Mouse (Mus musculus) gastrocnemius, postnatal 4 days (tissue): ENCODE results near the gene Fam71e2. TPM values are rescaled to one million over a fixed set of nuclear protein-coding genes. Genes with fewer than 3 reads are reported as not detected.

Experiments
- DNase-seq, 2 experiments: peaks; one replicate each; pipeline ENCODE4 v3.0.0; 2021 to 2022; ENCODE audit warnings: low spot score in 2 of 2, mixed read lengths in 2 of 2
- total RNA-seq, 2 experiments: library from RNA; stranded (reverse); gene quantifications; 2 replicates each; pipeline ENCODE4 v1.2.3; 2021

Fam71e2 gene
- total RNA-seq, 2 experiments from 2014 or later, result not detected

DNA sequence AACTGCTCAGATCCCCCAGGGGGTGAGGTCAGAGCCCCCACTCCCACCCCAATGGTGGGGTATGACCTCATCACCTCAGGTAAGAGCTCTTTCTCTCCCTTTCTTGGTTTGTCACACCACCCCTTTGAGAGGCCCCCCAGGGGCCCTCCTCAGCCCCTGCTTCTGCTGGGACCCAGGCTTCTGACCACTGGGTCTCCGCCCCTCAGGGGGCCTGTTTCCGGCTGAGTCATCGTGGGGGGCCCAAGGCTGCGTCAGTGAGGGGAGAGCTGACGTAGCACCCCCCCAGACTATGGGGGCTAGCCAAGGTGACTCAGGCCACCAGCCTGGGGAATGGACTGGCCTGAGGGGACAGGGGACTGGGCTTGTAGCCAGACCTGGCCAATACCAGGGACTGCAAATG lies 8.8 kb upstream of the Fam71e2 start:
- DNase-seq, result no peak

DNA sequence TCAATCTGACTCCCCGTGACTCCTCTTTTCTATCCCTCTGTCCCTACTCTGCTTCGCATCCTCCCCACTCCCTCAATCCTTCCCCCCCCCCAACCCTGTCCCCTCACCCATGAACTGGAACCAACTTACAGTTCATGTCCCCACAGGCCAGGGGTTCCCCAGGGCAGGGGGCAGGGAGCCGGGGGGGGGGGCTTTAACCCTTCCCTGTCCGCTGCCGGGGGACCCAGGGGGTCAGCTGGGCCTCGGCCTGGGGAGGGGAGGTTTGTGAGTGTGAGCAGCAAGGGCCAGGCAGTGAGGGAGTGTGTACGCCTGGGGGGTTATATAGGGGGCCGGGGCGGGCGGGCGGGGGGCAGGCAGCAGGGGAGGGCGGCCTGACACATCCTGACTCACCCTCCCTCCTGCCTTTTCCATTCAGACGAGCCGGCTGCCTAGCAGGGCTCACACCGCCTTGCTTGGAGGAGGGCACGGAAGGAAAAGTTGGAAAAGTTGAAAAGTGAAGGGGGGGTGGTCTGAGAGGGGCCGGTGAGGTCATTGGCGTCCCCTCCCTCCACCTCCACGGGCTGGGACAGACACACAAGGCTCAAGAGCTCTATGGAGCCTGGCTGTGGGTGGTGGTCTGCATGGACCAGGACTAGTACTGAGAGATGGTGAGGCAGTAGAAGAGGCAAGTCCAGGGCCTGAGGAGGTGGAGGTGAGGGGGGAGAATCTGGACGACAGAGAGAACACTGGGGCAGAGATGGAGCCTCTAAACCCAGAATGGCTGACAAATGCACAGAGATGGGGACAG lies 6.9 kb upstream of the Fam71e2 start:
- DNase-seq, result no peak

DNA sequence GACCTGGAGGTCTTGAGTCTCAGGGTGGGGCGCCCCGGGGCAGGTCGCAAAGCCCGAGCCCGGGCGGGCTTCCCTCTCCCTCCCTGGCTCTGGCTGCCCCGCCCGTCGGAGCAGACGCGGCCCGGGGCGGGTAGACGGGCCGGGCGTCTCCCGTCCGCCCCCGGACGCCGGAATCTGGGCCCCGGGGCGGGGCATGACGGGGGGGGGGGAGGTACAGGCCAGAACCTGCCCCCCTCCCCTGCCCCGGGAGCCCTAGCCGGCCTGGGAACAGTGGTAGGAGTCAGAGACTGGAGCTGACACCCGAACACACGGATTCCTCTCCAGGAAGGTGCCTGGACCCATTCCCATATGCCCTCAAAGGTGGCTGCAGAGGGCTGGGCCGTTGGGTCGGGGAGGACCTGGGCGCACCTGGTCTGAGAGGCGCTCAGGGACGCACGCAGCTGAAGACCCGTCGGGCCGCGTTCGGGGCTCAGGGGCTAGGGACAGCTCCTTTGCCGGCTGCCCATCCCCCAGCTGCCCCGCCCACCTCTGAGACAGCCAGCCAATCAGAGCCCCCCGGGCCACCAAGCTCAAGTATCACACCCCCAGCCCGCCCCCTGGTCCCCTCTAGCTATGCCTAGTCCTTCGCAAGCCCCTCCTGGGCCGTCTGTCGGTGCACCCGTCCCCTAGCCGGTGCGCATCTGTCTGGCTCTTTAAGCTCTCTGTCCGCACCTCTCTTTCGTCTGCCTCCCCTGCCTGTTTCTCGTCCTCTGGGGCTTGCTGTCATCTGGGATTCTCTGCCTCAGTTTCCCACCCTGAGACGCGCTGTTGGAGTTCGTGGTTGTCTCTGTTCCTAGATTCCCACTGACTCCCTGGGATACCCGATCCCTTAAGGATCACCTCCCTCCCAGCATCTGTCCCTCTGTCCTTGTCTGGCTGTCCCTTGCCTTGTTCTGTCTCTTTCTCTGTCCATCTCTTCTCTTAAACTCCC lies 6.0 kb upstream of the Fam71e2 start:
- peak in 1 of 2 experiments; percentile 69 for DNase-seq

DNA sequence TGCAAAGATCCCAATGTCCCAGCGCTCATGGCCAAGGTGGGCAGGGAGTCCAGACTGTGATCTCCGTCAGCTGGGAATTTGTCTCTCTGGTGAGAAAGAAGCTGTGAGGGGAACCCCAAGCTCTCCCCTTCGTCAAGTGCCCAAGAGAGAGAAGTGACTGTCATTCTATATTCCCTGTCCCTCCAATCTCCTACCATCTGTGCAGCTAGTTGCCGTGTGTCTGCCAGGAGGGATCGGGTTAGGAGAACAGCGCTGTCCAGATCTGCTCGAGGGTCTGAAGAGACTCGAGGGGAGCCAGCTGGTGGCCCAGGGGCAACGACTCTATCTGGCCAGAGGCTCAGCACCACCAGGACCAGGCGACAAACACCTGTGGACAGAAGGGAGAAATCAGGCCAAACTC lies 5.0 kb upstream of the Fam71e2 start:
- DNase-seq, result no peak

DNA sequence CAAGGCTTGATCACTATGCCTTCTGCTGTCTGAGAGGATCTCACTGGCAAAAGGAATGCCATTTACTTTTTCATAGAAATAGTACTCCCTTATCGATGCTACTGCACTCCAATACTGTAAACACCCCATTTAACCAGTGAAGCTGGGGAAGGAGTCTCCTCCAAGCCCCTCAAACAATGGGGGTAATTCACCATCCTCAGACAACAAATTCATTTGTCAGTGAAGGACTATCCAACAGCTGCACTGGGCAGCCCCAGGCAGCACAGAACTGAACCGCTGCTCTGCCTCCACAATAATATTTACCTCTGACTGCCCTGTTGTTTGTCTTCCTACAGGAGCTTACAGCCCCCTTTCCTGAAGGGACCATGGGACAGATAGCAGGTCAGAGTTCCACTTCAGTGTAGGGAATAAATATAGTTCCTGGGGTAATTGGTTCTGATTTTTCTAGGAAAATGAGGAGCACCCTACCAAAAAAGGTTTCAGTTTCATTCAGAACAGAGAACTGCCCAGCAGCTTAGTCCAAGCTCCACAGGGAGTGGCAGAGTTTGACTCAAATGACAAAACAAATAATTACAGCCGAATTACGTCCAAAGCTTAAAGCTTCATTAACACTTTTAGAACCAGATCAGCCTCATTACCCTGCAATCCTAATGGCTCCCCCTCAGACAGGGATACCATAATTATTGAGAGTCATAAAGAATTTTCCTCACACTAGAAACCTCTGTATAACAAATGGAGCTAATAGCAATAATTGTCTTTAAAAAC lies 6.0 kb downstream of the Fam71e2 start:
- DNase-seq, result no peak

DNA sequence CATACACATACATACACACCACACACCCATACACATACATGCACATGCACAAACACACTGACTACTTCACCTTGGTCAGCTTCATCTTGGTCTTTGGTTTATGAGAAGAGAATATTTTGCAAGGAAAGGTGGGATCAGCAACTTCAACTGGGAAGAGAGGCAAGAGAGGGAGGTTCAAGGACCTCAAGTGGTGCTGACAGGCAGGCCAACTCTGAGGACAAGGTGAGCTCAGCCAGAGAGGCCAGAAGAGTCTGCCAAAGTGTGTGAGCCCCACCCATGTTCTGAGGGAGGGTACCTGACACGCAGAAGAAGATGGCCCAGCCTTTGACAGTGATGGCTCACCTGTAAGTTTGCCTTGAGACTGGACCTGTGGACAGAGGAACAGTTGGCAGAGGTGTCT lies 11.4 kb downstream of the Fam71e2 start:
- DNase-seq, result no peak

DNA sequence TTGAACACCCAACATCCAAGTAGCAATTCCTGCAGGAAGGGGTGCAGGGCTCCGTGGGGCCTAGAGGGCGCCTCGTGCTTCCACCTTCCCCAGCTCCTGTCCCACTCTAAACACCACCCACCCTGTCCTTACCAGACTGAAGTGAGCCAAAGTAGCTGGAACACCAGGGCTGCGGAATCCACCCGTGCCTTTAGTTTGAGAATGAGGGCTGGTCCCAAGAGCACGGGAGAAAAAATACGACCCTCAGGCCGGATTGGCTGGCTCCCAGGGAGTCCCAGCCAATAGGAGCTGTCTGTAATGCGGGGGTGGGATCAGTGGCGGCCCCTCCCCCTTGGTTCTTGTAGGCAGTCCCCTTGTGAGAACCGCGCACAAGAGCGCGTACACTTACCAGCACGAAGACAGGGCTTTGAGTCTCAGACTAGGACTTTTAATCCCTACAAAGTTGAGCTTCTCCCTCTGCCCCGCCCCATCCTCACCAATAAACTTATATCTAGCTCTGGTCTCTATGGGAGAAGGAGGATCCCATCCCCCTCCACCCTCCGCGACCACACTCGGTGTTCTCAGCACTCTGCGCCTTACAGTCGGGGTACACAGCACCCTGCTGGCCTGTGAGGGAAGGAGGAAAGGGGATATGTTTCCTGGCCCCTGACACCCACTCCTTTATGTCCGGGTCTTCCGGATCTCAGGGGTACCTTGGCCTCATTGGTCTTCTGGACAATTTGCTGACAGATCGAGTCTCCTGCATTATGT lies 18.1 kb downstream of the Fam71e2 start, which contains the start of gene Cox6b2:
TSS of gene Cox6b2 (minus strand) at position 274 of the 750 bp plus-strand sequence.
- peak; percentile 51 to 71 for DNase-seq

DNA sequence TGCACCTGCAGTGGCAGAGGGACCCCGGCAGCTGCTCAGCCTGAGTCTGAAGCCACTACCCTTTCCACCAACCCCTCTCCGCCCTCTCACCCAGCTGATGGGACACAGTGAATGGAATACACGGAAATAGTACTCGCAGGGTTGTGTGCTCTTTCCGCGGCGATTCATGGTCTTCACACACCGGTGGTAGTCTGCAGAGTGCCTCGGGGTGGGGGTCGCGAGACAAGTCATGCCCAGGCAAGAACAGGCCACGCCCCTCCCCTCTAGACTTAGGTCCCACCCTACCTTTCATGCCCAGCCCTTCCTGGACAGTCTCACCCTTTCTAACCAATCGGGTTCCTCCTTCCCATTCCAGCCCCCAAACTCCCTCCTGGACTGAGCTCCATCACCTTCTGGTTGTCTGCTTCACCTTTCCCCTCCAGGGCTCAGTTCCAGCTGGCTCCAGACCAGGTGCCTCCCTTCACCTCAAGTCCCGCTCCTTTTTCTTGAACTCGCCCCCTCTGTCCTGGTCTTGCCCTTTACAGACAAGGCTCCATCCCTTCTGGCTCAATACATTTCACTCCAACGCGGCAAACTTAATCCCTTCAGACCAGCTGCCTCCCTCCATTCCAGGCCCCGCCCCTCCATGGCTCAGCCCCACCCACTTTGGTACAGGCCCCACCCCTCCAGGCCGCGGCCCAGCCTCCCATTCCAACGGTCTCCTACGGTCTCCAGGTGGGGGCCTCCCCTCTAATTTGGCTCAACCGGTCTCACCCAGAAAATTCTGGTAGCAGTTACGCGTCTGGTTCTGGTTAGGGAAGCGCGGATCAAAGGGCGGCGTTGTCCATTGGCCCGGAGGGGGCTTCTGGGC lies 18.9 kb downstream of the Fam71e2 start:
- DNase-seq, result peak in 1 of 2 experiments; percentile 43

DNA sequence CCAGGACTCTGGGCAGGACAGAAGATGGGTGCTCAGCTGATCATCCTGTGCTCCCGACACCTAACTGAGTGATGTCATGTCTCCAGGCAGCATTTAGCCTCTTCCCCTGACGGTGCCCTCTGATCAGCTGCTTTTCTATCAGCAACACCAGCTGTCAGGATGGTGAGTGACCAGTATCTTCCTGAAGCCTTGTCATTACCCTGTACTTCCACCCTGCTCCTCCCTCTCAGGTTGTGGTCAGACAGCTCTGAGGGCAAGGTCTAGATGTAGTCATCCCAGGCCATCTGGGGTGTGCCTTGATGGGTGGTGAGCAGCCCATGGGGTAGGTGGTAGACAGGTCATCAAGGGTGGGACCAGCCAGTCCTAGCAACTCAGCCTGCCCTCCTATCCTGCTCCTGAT lies 21.9 kb downstream of the Fam71e2 start:
- no peak for DNase-seq

DNA sequence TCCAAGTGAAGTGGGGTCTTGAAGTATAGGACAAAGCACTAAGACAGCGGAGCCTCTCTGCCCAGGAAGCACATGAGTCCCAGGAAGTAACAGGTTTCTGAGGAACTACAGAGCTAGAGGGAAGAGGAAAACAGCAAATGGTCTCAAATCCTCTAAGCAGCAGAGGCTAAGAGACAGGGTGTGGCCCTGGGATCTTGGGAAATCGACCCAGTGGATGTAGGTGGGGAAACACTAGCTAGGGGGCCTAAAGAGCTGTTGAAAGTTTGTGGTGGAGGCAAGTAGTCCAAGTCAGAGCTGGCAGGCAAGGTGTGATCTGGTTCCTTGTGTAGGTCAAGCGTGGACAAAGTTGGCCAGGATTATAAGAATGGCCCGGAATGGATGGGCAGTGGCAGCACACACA lies 22.8 kb downstream of the Fam71e2 start:
- no peak for DNase-seq

DNA sequence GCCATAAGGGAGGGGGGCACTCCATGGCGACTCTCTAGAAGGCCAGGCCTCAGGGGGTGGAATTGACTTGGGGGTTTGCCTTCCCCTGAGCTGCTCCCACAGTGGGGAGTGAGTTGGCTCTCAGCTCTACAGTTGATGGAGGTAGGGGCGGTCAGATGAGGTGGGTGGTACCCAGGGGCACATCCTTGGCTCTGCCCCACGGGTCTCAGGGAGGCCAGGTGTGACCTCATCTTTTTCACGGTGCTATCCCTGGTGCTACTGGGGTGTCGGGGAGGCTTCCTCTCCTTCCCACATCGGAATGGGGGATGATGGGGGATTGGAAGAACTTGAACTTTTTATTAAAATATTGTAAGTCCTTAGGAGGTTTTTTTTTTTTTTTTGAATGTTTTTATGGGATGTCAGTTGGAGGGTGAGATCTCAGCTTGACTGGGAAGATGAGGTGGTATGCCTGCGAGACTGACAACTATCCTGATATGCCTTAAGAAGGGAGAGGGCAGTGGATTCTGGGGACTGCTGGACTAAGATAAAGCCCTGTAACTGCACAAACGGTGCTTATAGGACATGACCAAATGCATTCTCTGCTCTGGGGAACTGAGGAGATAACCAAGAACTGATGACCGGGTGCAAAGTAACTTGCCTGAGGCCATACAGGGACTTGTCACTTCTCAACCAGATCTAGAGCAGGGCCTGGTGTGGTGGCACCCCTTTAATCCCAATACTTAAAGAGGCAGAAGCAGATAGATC lies 23.8 kb downstream of the Fam71e2 start:
- DNase-seq, result no peak

DNA sequence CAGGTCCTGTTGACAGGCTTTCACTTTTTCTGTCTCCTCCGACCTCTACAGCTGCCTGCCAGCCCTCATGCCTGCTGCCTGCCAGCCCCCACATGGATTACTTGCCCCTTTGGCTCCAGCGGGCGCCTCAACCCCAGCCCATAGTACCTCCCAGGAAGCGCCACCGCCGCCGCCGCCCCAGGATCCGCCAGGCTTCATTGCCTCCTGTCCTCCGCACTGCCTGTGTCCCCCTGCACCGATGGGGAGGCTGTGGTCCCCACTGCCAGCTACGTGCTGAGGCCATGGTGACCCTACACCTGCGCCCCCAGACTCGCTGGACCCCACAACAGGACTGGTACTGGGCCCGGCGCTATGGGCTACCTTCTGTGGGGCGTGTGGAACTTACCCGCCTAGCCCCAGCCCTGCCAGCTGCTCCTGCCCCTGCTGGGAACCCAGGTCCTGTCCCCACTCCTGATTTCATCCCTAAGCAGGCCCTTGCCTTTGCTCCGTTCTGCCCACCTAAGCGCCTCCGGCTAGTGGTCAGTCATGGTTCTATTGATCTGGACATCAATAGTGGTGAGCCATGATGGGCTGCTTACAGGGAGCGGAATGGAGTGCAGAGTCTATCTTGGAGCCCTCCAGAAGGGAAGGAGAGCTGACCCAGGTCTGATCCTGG lies 24.6 kb downstream of the Fam71e2 start:
- no peak for DNase-seq

DNA sequence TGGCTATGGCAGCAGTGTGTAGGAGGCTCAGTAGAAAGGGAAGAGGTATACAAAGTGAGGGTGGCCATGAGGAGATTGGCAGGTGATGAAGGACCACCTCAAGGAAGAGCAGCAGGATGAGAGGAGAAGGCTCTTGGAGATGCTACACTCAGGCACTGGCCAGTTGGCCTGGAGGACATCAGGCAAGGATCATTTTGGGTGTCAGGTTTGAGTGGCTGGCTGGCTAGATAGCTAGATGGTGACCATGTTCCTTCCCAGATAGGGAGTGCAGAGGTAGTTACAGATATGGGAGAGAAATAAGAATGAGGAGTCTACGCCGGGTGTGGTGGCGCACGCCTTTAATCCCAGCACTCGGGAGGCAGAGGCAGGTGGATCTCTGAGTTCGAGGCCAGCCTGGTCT lies 26.2 kb downstream of the Fam71e2 start:
- no peak for DNase-seq

DNA sequence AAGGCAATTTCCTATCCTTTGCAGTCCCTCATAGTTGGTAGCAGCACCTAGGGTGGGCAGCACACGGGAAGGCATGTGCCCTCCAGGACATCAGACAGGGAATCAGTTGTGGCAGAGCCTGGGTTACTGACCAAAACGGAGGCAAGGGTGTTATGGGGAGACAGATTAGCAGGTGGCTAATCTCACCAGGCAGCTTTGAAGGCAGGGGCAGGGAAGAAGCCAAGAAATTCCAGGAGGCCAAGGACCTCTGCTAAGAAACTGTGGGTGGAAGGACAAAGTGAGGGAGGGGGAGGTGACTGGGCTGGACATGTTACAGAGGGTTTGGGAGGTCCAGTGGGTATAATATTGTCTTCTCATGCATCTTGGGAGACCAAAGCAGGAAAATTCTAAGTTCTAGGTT lies 27.7 kb downstream of the Fam71e2 start:
- DNase-seq, result no peak

DNA sequence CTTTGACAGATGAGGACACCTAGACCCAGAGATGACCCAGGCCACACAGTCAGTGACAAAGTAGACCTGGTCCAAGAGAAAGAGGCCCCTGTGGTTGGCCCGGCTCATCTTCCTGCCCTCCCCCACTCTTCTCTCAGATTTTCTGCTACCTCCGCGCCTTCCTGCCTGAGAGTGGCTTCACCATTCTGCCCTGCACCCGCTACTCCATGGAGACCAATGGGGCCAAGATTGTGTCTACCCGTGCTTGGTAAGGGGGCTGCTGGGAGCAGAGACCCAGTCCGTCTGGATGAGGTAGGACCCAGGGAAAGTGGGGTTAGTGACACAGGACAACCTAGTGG lies 28.7 kb downstream of the Fam71e2 start:
- no peak for DNase-seq

DNA sequence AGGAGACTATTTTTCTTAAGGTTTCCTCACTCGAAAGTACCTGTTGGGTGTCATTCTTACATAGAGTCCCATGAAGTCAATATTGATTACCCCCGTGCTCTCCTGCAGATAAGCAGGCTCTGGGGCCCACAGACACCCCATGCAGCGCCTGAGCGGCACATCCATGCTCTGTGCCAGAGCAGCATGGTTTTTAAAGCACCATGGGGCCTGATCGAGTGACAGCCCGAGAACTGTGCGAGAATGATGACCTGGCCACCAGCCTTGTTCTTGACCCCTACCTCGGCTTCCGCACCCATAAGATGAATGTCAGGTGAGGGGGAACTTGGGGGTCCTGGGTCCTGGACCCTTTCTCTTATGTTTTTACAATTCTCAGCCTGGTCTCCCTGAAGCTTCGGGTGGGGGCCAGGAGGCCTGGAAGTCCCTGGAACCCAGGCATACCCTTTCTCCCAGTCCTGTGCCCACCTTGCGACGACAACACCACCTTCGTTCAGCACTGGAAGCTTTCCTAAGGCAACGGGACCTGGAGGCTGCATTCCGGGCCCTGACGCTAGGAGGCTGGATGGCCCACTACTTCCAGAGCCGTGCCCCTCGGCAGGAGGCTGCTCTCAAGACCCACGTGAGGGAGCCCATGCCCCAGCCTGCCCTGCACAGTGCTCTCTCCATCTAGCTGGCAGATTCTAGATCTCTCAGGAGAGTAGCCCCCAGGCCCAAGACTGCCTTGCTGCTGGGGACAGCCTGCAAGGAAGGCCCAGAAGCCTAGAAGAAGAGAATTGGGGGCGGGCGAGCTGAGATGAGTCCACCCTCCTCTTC lies 29.2 kb downstream of the Fam71e2 start:
- DNase-seq, result no peak

DNA sequence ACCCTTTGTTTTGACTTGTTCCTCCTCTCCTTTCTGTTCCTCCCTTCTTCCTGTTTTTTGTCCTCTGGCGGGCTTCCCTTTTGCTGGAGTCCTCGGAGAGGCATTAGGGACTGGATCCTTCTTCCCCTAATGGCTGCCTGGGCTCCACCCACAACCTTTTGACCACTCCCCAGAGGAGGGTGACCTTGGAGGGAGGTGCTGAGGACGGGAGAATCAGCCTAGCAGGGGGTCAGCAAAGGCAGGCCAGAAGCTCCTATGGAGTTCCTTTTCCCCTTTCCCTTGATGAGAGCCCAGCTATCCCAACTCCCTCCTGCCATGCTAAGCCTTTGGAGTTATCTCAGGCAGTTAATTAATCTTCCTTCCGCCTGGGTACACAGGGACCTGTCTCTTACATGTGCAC lies 30.0 kb downstream of the Fam71e2 start:
- peak in 1 of 2 experiments; percentile 55 for DNase-seq

DNA sequence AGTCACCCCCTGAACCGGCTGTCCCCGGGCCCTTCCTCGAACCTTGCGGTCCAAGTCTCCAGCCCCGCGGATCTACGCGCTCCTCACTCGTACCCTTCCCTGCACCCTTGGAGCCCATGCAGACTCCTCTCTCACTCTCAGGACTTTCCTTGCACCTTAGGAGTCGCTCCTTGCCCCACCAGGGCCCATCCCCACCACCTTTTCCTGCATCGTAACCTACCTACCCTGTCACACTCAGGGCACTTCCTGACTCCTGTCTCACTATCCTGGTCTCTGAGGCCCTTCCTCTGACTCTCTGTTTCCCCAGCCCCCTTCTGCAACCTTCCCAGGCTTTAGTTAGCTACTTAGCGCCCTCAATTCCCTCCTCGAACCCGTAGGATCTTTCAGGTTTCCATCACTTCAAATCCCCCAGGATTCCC lies 30.8 kb downstream of the Fam71e2 start:
- no peak for DNase-seq
